Mouse (Mus musculus) heart, postnatal 0 days (tissue): Measurements from ENCODE around the gene Hnrnpf. TPM values are rescaled to one million over a fixed set of nuclear protein-coding genes. Genes with fewer than 3 reads are reported as not detected.

Source experiments
- ATAC-seq: fragments of 200-750 bp; cut with Nextera tagmentation; 2 replicates; pipeline ENCODE4 v1.8.0; 2017; ENCODE audit warnings: low read depth, moderate number of reproducible peaks, moderate library complexity; ENCODE audit not compliant: insufficient read depth
- DNase-seq: peaks from one replicate; pipeline ENCODE4 v3.0.0-alpha.2; 2016; ENCODE audit warnings: low spot score
- H3K27ac ChIP-seq: fragments of 300-500 bp; sonication (generic); 2 replicates; pipeline ENCODE4 v1.5.1; 2014; ENCODE audit warnings: low read depth, mild to moderate bottlenecking
- H3K27me3 ChIP-seq: fragments of 300-500 bp; sonication (generic); 2 replicates; pipeline ENCODE4 v1.6.1; 2014; ENCODE audit warnings: low read length, mixed read lengths; ENCODE audit not compliant: control insufficient read depth, insufficient read depth
- H3K36me3 ChIP-seq: fragments of 300-500 bp; sonication (generic); replicated peaks from 2 replicates; pipeline ENCODE4 v1.6.1; 2014; ENCODE audit warnings: low read length, mixed read lengths; ENCODE audit not compliant: control insufficient read depth, insufficient read depth
- H3K4me1 ChIP-seq: fragments of 300-500 bp; sonication (generic); 2 replicates; pipeline ENCODE4 v1.6.1; 2014; ENCODE audit warnings: antibody characterized with exemption; ENCODE audit not compliant: control insufficient read depth, insufficient read depth
- H3K4me2 ChIP-seq: fragments of 300-500 bp; sonication (generic); 2 replicates; pipeline ENCODE4 v1.6.1; 2014; ENCODE audit warnings: low read depth, mild to moderate bottlenecking, low read length, moderate library complexity
- H3K4me3 ChIP-seq: fragments of 300-500 bp; sonication (generic); 2 replicates; pipeline ENCODE4 v1.5.1; 2014; ENCODE audit warnings: low read depth, low read length
- H3K9ac ChIP-seq: fragments of 300-500 bp; sonication (generic); replicated peaks from 2 replicates; pipeline ENCODE4 v1.6.1; 2014; ENCODE audit warnings: low read depth, low read length, mixed read lengths
- H3K9me3 ChIP-seq: fragments of 300-500 bp; sonication (generic); replicated peaks from 2 replicates; pipeline ENCODE4 v1.6.1; 2016; ENCODE audit warnings: low read length; ENCODE audit not compliant: control insufficient read depth
- CTCF ChIP-seq: IDR thresholded peaks from 2 replicates; pipeline ENCODE4 v1.5.1; 2016; ENCODE audit warnings: antibody characterized with exemption, control low read depth, low read depth
- EP300 ChIP-seq: IDR thresholded peaks from 2 replicates; pipeline ENCODE4 v1.6.1; 2016; ENCODE audit warnings: antibody characterized with exemption, low read depth
- WGBS: fragments of 180-500 bp; shearing (Covaris S2); extraction: QIAGEN DNeasy Blood & Tissue Kit; methylation state at CpG from one replicate; pipeline ENCODE4 v1.1.7; 2014; 5-methylcytosine and 5-hydroxymethylcytosine counted together
- polyA plus RNA-seq: library from polyadenylated mRNA; unstranded; fragments of >200 nt; fragmentation: Nextera tagmentation; extraction: Ambion mirVana; gene quantifications from 2 replicates; pipeline ENCODE4 v1.2.1, GENCODE M21; 2015
- total RNA-seq: library from RNA; depleted of rRNA; stranded (reverse); fragments of >200 nt; gene quantifications from 2 replicates; pipeline ENCODE4 v1.2.3, GENCODE M21; 2014; ENCODE audit warnings: low replicate concordance

The Hnrnpf gene
- total and polyA plus RNA-seq, 2 experiments from 2014 or later, result 234 to 314 TPM

- Histone ChIP-seq H3K4me1 (peaks cover 27% of the 10 kb centered on the region), H3K27me3 (no peaks in the 10 kb centered on the region), H3K27ac (peak overlapping the region; percentile 95), H3K9ac (peak overlapping the region; percentile 88), H3K36me3 (no peaks in the 10 kb centered on the region), H3K4me3 (peak overlapping the region; percentile 94), H3K9me3 (no peaks in the 10 kb centered on the region), H3K4me2 (peak overlapping the region; percentile 72)
- peak; percentile 85 for DNase-seq
- 2% methylated on average over 60 of the region's 77 CpGs for WGBS
- TF ChIP-seq EP300, result 0 out of 2 replicates have a peak, but pooled peaks have one; percentile 18
- TF ChIP-seq CTCF, result no peak
- ATAC-seq, result peak; percentile 72
Observed at GRCm38 (mm10) chr6:117907301-117907978, 7.3 kb downstream of the Hnrnpf start.

- peak overlapping the region; percentile 88 for H3K9ac ChIP-seq
- no peak for TF ChIP-seq EP300
- no peak for TF ChIP-seq CTCF
- H3K4me3 ChIP-seq, result peak overlapping the region; percentile 94
- no peak for DNase-seq
- peak overlapping the region; percentile 95 for H3K27ac ChIP-seq
- H3K36me3 ChIP-seq, result no peaks in the 10 kb centered on the region
- no peak; the same call in 1 of the 2 replicates for ATAC-seq
- peak overlapping the region; percentile 72 for H3K4me2 ChIP-seq
- no peaks in the 10 kb centered on the region for H3K27me3 ChIP-seq
- H3K9me3 ChIP-seq, result no peaks in the 10 kb centered on the region
- peaks cover 27% of the 10 kb centered on the region for H3K4me1 ChIP-seq
- WGBS, result under 1% methylated on average over 26 of the region's 26 CpGs
Observed at GRCm38 (mm10) chr6:117907979-117908355, 7.8 kb downstream of the Hnrnpf start.

- peak; percentile 56 for DNase-seq
Observed at GRCm38 (mm10) chr6:117908424-117908900, 8.3 kb downstream of the Hnrnpf start.

GRCm38 (mm10) chr6:117910120-117910661 lies 10.1 kb downstream of the Hnrnpf start:
- TF ChIP-seq EP300, result no peak
- TF ChIP-seq CTCF, result no peak
- H3K4me2 ChIP-seq, result no peak overlapping the region
- H3K27me3 ChIP-seq, result no peaks in the 10 kb centered on the region
- no peaks in the 10 kb centered on the region for H3K9me3 ChIP-seq
- H3K9ac ChIP-seq, result no peak overlapping the region
- no peak overlapping the region for H3K27ac ChIP-seq
- no peak for DNase-seq
- 84% methylated on average over 6 of the region's 6 CpGs for WGBS
- H3K4me3 ChIP-seq, result no peak overlapping the region
- H3K36me3 ChIP-seq, result no peaks in the 10 kb centered on the region
- H3K4me1 ChIP-seq, result peaks cover 26% of the 10 kb centered on the region
- no peak for ATAC-seq

More at GRCm38 (mm10) chr6:117908424-117908900, 8.3 kb downstream of the Hnrnpf start:
- no peaks in the 10 kb centered on the region for H3K27me3 ChIP-seq
- whole genome bisulfite sequencing, result under 1% methylated on average over 14 of the region's 14 CpGs
- peak overlapping the region; percentile 94 for H3K4me3 ChIP-seq
- no peak for TF ChIP-seq CTCF
- TF ChIP-seq EP300, result no peak
- no peaks in the 10 kb centered on the region for H3K9me3 ChIP-seq
- H3K27ac ChIP-seq, result peak overlapping the region; percentile 95
- ATAC-seq, result no peak
- peak overlapping the region; percentile 72 for H3K4me2 ChIP-seq
- H3K9ac ChIP-seq, result peak overlapping the region; percentile 88
- H3K36me3 ChIP-seq, result no peaks in the 10 kb centered on the region
- H3K4me1 ChIP-seq, result peaks cover 27% of the 10 kb centered on the region

GRCm38 (mm10) chr6:117914541-117914940 lies 14.4 kb downstream of the Hnrnpf start:
- H3K4me1 ChIP-seq, result peaks cover 34% of the 10 kb centered on the region
- 0 out of 2 replicates have a peak, but pooled peaks cover 4% of the 10 kb centered on the region for H3K36me3 ChIP-seq
- no peaks in the 10 kb centered on the region for H3K9me3 ChIP-seq
- no peak for ATAC-seq
- H3K4me3 ChIP-seq, result no peak overlapping the region
- no peak for DNase-seq
- no peaks in the 10 kb centered on the region for H3K27me3 ChIP-seq
- no peak for TF ChIP-seq CTCF
- no peak for TF ChIP-seq EP300
- no peak overlapping the region for H3K27ac ChIP-seq
- H3K9ac ChIP-seq, result no peak overlapping the region
- no peak overlapping the region for H3K4me2 ChIP-seq
